Mouse (Mus musculus): ENCODE results near the gene Tnfrsf13c.

DNA sequence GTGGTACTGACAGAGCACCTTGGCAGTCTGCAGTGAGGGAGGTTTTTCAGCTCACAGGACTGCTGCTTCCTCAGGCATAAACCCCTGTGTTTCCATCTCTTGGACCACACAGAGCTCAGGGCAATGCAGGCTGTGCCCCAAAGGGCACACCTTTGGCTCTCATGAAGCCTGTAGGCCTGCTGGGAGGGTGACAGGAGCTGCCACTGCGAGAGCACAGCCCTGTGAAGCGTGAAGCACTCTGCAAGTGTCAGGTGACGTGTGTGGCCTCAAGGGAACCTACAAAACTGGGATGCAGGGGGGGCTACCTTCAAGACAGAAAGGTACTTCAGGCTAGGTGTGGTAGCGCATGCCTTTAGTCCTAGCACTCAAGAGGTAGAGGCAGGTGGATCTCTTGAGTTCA is 8.5 kb upstream of the Tnfrsf13c start:
- TF ChIP-seq POLR2A (IDR thresholded peaks at IDR 0.05; ENCODE audit: borderline replicate concordance, insufficient read depth, low read length) (no peak), CTCF (IDR thresholded peaks at IDR 0.05; ENCODE audit: borderline replicate concordance, insufficient read depth, low read depth, low read length) (no peak)
